Mouse (Mus musculus) heart, embryonic 12.5 days (tissue): ENCODE measurements at regions not wholly inside any gene's neighbourhood (a gene's known extent, or its start where the extent isn't known, plus 50 kb on each side); places are given as distances from the start of the nearest gene placed in this dataset.
"Not testable (repeated sequence)": the region's sequence is repeated elsewhere in the genome, so short reads cannot be mapped to it uniquely, and the experiment has no call there.

Experiments used
- ATAC-seq: fragments of 200-750 bp; cut with Nextera tagmentation; 2 replicates; pipeline ENCODE4 v1.8.0; 2017; ENCODE audit warnings: moderate TSS enrichment, moderate library complexity; ENCODE audit not compliant: insufficient number of reproducible peaks, low FRiP score
- H3K27ac ChIP-seq: fragments of 300-500 bp; sonication (generic); 2 replicates; pipeline ENCODE4 v1.5.1; 2016; ENCODE audit warnings: mild to moderate bottlenecking, moderate library complexity; ENCODE audit not compliant: poor library complexity, severe bottlenecking
- H3K27me3 ChIP-seq: fragments of 300-500 bp; sonication (generic); replicated peaks from 2 replicates; pipeline ENCODE4 v1.6.1; 2016; ENCODE audit warnings: mild to moderate bottlenecking, moderate library complexity
- H3K36me3 ChIP-seq: fragments of 300-500 bp; sonication (generic); 2 replicates; pipeline ENCODE4 v1.6.1; 2016; ENCODE audit warnings: mild to moderate bottlenecking, moderate library complexity
- H3K4me1 ChIP-seq: fragments of 300-500 bp; sonication (generic); replicated peaks from 2 replicates; pipeline ENCODE4 v1.6.1; 2016; ENCODE audit warnings: mild to moderate bottlenecking
- H3K4me2 ChIP-seq: fragments of 300-500 bp; sonication (generic); 2 replicates; pipeline ENCODE4 v1.6.1; 2016; ENCODE audit warnings: mild to moderate bottlenecking, moderate library complexity
- H3K4me3 ChIP-seq: fragments of 300-500 bp; sonication (generic); 2 replicates; pipeline ENCODE4 v1.5.1; 2016; ENCODE audit warnings: mild to moderate bottlenecking
- H3K9ac ChIP-seq: fragments of 300-500 bp; sonication (generic); 2 replicates; pipeline ENCODE4 v1.6.1; 2016; ENCODE audit warnings: mild to moderate bottlenecking, moderate library complexity
- H3K9me3 ChIP-seq: fragments of 300-500 bp; sonication (generic); replicated peaks from 2 replicates; pipeline ENCODE4 v1.6.1; 2016; ENCODE audit warnings: mild to moderate bottlenecking, moderate library complexity
- WGBS: fragments of 180-500 bp; shearing (Covaris S2); methylation state at CpG from one replicate; pipeline ENCODE4 v1.1.7; 2016; 5-methylcytosine and 5-hydroxymethylcytosine counted together

- no peaks in the 10 kb centered on the region for H3K27me3 ChIP-seq
- no peaks in the 10 kb centered on the region for H3K9me3 ChIP-seq
- ATAC-seq = no peak
- peaks cover 12% of the 10 kb centered on the region; the same call in 1 of the 2 replicates for H3K4me1 ChIP-seq
- WGBS = 39% methylated on average over 7 of the region's 7 CpGs
- H3K4me3 ChIP-seq = no peak overlapping the region
- no peaks in the 10 kb centered on the region for H3K36me3 ChIP-seq
- 0 out of 2 replicates have a peak overlapping the region, but pooled peaks have one; percentile 1 for H3K4me2 ChIP-seq
- no peak overlapping the region for H3K9ac ChIP-seq
- no peak overlapping the region for H3K27ac ChIP-seq
Measured at GRCm38 (mm10) chr4:89621260-89621659, 58.0 kb upstream of the Dmrta1 start.

- Histone ChIP-seq H3K9me3 (no peaks in the 10 kb centered on the region), H3K9ac (no peak overlapping the region), H3K36me3 (no peaks in the 10 kb centered on the region), H3K4me2 (no peak overlapping the region), H3K4me1 (no peaks in the 10 kb centered on the region), H3K27ac (no peak overlapping the region), H3K27me3 (no peaks in the 10 kb centered on the region), H3K4me3 (no peak overlapping the region)
- 68% methylated on average over 1 of the region's 1 CpGs for WGBS
- no peak for ATAC-seq
Measured at GRCm38 (mm10) chr4:89604721-89605120, 74.5 kb upstream of the Dmrta1 start.

- no peak for ATAC-seq
- H3K27me3 ChIP-seq = no peaks in the 10 kb centered on the region
- no peak overlapping the region for H3K27ac ChIP-seq
- no peak overlapping the region for H3K9ac ChIP-seq
- WGBS = 18% methylated on average over 10 of the region's 10 CpGs
- no peaks in the 10 kb centered on the region for H3K36me3 ChIP-seq
- H3K4me3 ChIP-seq = no peak overlapping the region
- H3K9me3 ChIP-seq = no peaks in the 10 kb centered on the region
- no peak overlapping the region for H3K4me2 ChIP-seq
- no peaks in the 10 kb centered on the region for H3K4me1 ChIP-seq
Measured at GRCm38 (mm10) chr4:89575529-89575928, 103.7 kb upstream of the Dmrta1 start.

GRCm38 (mm10) chr4:89554711-89555466 is 124.3 kb upstream of the Dmrta1 start:
- Histone ChIP-seq H3K9ac (no peak overlapping the region), H3K36me3 (no peaks in the 10 kb centered on the region), H3K27me3 (no peaks in the 10 kb centered on the region), H3K27ac (no peak overlapping the region), H3K4me2 (no peak overlapping the region), H3K4me3 (no peak overlapping the region), H3K4me1 (no peaks in the 10 kb centered on the region), H3K9me3 (no peaks in the 10 kb centered on the region)
- WGBS = 64% methylated on average over 7 of the region's 7 CpGs
- no peak for ATAC-seq

GRCm38 (mm10) chr4:89552556-89552955 is 126.7 kb upstream of the Dmrta1 start:
- 76% methylated on average over 6 of the region's 6 CpGs for WGBS
- H3K9ac ChIP-seq = no peak overlapping the region
- no peaks in the 10 kb centered on the region for H3K9me3 ChIP-seq
- H3K36me3 ChIP-seq = no peaks in the 10 kb centered on the region
- no peaks in the 10 kb centered on the region for H3K4me1 ChIP-seq
- no peak overlapping the region for H3K27ac ChIP-seq
- ATAC-seq = no peak
- H3K4me3 ChIP-seq = no peak overlapping the region
- no peaks in the 10 kb centered on the region for H3K27me3 ChIP-seq
- no peak overlapping the region for H3K4me2 ChIP-seq

- ATAC-seq = no peak
- Histone ChIP-seq H3K4me2 (no peak overlapping the region), H3K27me3 (no peaks in the 10 kb centered on the region), H3K36me3 (no peaks in the 10 kb centered on the region), H3K9ac (no peak overlapping the region), H3K4me3 (no peak overlapping the region), H3K27ac (no peak overlapping the region), H3K9me3 (no peaks in the 10 kb centered on the region), H3K4me1 (no peaks in the 10 kb centered on the region)
- WGBS = 66% methylated on average over 2 of the region's 2 CpGs
Measured at GRCm38 (mm10) chr4:89550515-89550914, 128.7 kb upstream of the Dmrta1 start.

- no peak overlapping the region for H3K27ac ChIP-seq
- no peak overlapping the region for H3K9ac ChIP-seq
- H3K36me3 ChIP-seq = no peaks in the 10 kb centered on the region
- H3K4me1 ChIP-seq = no peaks in the 10 kb centered on the region
- no peaks in the 10 kb centered on the region; the same call in 1 of the 2 replicates for H3K27me3 ChIP-seq
- no peaks in the 10 kb centered on the region for H3K9me3 ChIP-seq
- no peak overlapping the region for H3K4me2 ChIP-seq
- no peak overlapping the region for H3K4me3 ChIP-seq
- no peak for ATAC-seq
- WGBS = 11% methylated on average over 4 of the region's 4 CpGs
Measured at GRCm38 (mm10) chr4:89532462-89532861, 146.8 kb upstream of the Dmrta1 start.

- Histone ChIP-seq H3K4me1 (no peaks in the 10 kb centered on the region), H3K9ac (no peak overlapping the region), H3K9me3 (no peaks in the 10 kb centered on the region), H3K4me3 (no peak overlapping the region), H3K27ac (no peak overlapping the region), H3K27me3 (peaks cover 4% of the 10 kb centered on the region; the same call in 1 of the 2 replicates), H3K4me2 (no peak overlapping the region), H3K36me3 (no peaks in the 10 kb centered on the region)
- no peak for ATAC-seq
- WGBS = 76% methylated on average over 5 of the region's 5 CpGs
Measured at GRCm38 (mm10) chr4:89530050-89530911, 149.0 kb upstream of the Dmrta1 start.

GRCm38 (mm10) chr4:89527966-89528365 is 151.3 kb upstream of the Dmrta1 start:
- no peaks in the 10 kb centered on the region for H3K9me3 ChIP-seq
- no peaks in the 10 kb centered on the region for H3K36me3 ChIP-seq
- no peak overlapping the region for H3K4me3 ChIP-seq
- no peak for ATAC-seq
- 53% methylated on average over 1 of the region's 1 CpGs for WGBS
- H3K9ac ChIP-seq = no peak overlapping the region
- H3K4me1 ChIP-seq = peaks cover 9% of the 10 kb centered on the region
- peaks cover 4% of the 10 kb centered on the region; the same call in 1 of the 2 replicates for H3K27me3 ChIP-seq
- no peak overlapping the region for H3K27ac ChIP-seq
- no peak overlapping the region for H3K4me2 ChIP-seq

GRCm38 (mm10) chr4:89527326-89527725 is 151.9 kb upstream of the Dmrta1 start:
- no peak overlapping the region for H3K9ac ChIP-seq
- H3K9me3 ChIP-seq = no peaks in the 10 kb centered on the region
- H3K27me3 ChIP-seq = peaks cover 4% of the 10 kb centered on the region; the same call in 1 of the 2 replicates
- no peaks in the 10 kb centered on the region for H3K36me3 ChIP-seq
- no peak for ATAC-seq
- H3K4me2 ChIP-seq = no peak overlapping the region
- H3K4me1 ChIP-seq = peaks cover 9% of the 10 kb centered on the region
- 67% methylated on average over 7 of the region's 7 CpGs for WGBS
- no peak overlapping the region for H3K27ac ChIP-seq
- H3K4me3 ChIP-seq = no peak overlapping the region

- not testable (repeated sequence) for ATAC-seq, H3K4me3 ChIP-seq, H3K9me3 ChIP-seq, H3K4me1 ChIP-seq, H3K27ac ChIP-seq, H3K4me2 ChIP-seq, H3K27me3 ChIP-seq, H3K9ac ChIP-seq, H3K36me3 ChIP-seq
- 52% methylated on average over 4 of the region's 4 CpGs for WGBS
Measured at GRCm38 (mm10) chr4:89525525-89525924, 153.7 kb upstream of the Dmrta1 start.
